Mouse (Mus musculus) MN1 (cell line): ENCODE results near the gene Prkg1.

Experiments used
- DNase-seq: peaks from one replicate; pipeline ENCODE4 v3.0.0-alpha.2; 2016; ENCODE audit warnings: low spot score

Gene Prkg1

DNA sequence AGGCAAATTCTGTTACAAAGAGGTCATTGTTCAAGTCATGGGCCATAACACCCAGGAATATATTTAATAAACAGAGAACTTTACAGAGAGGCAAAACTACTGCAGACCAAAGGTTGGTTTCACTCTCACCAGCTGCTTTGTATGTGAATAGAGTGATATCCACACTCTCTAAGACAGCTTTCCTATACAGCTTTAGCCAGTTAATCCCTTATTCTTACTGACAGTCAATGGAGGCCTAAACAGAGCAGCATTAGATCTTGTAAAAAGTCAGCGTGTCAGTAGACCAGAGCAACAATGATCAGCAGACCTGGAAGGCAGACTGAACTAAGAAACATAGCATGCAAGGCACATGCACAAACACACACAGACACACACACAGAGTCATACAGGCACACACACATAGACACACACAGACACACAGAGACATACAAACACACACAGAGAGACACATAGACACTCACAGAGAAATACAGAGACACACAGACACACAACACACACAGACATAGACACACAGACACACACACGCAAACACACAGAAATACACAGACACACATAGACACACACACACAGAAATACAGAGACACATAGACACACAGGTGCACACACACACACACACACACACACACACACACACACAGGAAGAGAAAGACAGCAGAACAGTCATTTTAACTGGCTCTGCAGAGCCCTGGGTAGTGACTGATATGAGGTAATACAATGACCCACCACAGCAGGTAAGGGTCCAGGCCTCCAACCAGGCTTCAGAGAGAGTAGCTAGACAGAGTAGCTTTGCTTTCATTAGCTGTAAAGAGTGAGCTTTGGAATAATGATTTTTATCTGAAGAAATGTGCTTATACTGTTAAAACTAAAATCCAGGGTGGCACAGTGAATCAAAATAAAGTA, 723.6 kb downstream of the Prkg1 start:
- no peak for DNase-seq

DNA sequence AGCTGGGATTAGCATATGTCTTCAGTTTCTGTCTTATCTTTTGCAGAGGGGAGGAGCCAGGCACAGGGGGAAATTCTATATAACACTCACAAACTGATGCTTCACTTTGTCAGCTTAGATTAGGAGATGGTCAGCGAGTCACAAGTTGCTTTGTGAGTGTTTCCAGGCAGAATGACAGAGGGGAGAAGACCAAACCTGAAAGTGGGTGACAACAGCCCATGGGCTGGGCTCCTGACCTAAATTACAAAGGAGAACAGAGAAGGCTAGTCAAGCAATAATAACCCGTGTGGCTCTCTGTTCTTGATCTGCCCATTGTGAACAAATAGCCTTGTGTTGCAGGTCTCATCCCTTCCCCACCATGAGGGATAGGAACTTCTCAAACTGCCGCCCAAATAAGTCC, 725.9 kb downstream of the Prkg1 start:
- no peak for DNase-seq

DNA sequence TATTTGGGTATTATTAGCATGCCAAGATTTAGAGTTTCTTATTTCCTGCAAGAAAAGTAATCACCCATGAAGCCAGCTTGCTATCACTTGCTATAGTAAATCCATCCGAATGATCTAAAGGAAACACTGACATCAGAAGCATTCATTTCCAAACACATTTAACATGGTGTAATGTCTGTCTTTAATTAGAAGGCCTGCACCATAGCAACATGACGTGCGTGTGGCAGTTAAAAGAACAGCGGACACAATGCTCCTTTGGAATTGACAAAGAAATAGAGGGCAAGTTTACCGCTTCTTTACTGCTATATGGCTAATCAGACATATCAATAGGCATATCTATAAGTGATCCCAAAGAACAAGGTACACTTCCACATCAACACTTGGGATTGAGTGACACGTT, 733.2 kb downstream of the Prkg1 start:
- no peak for DNase-seq

DNA sequence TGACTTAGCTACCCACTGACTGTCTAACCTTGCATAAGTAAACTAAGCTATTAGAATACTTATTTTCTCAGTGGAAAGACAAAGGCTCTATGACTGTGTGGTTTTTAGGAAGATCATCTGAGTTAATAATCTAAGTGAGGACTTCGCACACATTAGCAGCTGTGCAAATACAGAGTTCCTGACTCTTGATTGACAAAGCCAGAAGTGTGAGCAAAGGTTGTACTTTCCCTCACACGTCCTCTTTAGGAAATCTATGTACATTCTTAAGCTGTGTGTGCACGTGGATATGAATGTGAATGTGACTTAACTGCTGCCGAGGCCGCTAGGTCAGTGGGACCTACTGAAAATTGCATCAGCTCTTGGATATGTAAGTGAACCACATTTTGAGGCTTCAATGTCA, 738.0 kb downstream of the Prkg1 start:
- no peak for DNase-seq

GRCm38 (mm10) chr19:31011528-31012133, 753.2 kb downstream of the Prkg1 start:
- DNase-seq, result peak; percentile 30

GRCm38 (mm10) chr19:30998572-30998971, 766.3 kb downstream of the Prkg1 start:
- no peak for DNase-seq

DNA sequence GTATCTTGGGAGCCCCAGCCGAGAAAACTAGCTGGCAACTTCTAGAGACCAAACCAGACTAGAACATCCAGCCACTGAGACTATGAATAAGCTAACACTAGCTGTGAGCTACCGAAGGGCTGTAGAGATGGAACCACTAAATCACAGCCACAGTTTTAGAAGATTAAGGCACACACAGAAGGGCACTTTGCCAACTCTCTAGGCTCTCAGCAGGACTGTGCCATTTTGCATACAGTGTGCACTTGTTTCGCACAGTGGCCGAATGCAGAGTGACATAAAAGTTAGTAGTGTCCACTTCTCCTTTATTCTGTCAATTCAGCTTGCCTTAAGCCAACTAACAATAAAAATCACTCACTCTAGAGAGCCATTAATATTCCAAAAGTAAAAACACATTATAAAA, 774.4 kb downstream of the Prkg1 start:
- DNase-seq, result no peak

DNA sequence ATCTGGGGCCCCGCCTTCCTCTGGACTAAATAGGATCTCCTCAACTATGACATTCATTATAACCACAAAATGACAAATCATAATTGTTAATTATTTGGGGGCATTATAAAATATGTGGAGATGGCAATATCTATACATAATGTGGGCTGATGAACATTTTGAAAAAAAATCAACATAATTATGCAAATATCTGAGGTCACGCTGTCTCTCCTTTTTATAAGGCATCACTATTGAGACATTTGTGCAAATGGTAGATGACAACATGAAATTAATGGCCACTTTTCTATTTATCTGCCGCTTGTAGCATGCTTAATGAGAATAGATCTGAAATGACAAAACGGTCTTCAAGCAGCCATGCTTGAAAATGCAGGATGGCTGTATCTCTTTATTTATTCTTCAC, 782.4 kb downstream of the Prkg1 start:
- no peak for DNase-seq

DNA sequence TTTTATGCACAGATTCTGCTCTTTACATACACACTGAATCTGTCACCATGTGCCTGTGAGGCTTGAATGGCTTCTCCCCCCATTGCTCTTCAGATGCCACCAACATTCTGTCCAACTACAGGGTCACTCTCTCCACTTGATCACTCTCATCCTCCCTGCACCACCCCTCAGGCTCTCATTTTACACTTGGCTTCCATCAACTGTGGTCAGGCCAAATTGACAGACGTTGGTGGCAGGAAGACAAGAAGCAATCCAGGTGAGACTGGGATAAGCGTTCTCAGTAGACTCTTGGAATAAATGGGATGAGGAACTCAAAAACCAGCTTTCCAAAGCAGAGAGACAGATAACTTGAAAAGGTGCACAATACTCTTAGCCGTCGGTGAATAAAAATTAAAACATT, 786.7 kb downstream of the Prkg1 start:
- no peak for DNase-seq

DNA sequence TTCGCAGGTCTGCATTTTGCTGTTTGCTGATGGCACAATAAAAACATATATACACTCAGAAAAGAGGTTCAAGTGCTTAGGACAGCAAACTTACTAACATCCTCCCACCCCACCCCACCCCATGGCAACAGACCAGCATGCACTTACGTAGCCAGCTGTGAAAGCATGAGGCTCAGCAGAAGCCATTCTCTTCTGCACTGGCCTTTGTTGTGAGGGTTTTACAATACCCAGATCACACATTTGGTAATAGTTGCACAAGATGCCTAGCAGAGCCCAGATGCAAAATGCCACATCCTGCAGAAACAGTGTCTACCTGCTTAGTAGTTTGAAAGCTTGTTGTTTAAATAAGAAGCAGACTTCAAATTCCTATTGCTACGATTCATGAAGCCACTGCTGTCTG, 814.2 kb downstream of the Prkg1 start:
- DNase-seq, result no peak

DNA sequence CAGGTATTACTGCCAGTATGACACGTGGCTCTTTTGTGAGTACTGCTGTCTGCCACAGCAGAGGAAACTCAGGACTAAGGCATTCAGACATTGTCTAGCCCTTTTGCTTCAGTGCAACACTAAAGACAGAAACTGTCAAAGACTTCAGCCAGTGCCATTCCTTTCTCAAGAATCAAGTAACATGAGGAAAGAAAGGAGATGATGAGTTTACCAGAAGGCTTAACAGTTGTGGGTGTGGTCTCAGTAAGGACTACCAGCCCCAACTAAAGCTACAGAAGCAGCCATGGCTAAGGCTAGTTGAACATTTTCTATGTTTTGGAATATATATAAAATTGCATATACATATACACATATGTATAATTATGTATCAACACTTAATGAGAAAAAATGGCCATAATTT, 816.6 kb downstream of the Prkg1 start:
- no peak for DNase-seq

GRCm38 (mm10) chr19:30942369-30942992, 822.4 kb downstream of the Prkg1 start:
- no peak for DNase-seq

GRCm38 (mm10) chr19:30938058-30938457, 826.8 kb downstream of the Prkg1 start:
- no peak for DNase-seq

DNA sequence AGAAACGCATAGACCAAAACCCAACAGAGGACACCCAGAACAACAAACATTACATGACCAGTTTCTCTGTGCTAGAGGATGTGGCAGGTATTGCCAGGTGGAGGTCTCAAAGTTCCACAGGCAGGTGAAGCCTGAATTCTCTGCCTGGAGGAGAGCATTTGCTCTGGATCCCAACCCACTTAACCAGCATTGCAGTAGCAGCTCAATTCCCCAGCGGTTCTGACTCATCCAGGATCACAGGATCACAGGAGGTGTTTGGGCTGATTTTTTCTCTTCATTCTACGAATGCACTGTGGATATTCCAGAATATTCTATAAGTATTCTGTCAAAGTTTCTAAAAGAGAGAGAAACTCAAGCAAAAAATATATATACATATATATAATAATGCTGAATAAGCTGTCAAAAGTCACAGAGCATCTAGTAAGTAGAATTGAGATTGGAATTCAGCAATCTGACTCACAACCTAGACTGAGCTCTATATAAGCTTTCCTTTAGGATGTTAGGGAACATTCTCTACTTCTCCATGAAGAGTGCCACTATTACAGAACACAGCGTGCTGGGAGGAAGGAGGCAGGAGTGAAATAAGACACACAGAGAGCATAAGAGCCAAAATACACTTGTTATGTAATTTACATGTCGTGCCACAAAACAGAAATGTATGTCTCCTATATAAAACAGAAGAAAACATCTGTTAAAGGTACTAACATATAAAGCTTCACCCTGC, 833.2 kb downstream of the Prkg1 start:
- DNase-seq, result no peak

DNA sequence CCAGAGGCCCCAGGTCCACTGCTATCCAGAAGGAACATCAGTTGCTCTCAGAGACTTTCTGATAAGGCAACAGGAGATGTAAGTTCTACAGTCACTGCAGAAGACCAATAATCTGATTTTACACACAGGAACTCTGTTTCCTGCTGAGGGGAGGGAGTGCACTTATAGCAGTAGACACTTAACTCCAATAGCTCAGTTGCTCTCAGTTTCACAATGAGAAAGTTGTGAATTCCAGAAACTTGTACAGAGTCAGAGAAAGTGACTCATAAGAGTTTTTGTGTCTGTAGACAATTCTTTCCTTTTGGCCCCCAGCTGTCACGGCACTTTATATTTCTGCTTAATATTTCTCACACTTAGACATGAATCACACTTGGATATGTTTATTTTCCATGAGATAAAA, 840.8 kb downstream of the Prkg1 start:
- DNase-seq, result no peak

GRCm38 (mm10) chr19:30902290-30902689, 862.5 kb downstream of the Prkg1 start:
- no peak for DNase-seq

- DNase-seq, result no peak
Observed at GRCm38 (mm10) chr19:30901025-30901424, 863.8 kb downstream of the Prkg1 start.

DNA sequence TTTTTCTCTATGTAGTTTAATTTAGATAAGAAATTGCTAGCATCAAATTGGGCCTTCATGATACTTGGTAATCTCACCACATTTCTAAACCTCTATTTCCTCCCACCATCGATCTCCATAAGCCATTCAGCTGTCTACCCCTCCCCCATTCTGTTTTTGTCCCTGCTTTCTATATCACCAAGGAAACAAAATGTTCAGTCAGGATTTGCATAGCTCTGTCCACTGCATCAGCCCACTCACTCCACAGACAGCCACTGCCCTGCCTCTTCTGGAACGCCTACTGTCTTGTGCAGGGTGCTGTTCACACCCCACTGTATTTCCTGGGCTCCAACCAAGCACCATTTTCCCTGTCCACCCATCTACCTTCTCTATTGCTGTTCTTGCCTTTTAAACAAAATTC, 874.5 kb downstream of the Prkg1 start:
- DNase-seq, result no peak

DNA sequence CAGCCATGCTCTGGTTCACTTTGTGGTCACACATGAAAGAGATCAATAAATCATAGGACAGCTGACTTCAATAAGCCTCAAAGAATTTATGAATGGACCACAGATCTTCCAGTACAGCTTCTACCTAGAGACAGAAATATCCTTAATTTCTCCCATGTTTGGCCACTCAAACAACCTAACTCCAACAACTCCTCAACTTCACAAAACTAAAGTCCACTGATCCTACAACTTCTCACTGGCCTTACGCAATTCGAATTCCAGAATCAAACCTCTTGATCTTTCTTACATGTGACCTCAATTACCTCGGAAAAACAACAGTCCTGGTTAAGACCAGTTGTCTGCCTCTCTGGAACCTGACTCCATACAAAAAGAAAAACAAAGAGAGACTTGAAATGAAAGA, 875.0 kb downstream of the Prkg1 start:
- no peak for DNase-seq

DNA sequence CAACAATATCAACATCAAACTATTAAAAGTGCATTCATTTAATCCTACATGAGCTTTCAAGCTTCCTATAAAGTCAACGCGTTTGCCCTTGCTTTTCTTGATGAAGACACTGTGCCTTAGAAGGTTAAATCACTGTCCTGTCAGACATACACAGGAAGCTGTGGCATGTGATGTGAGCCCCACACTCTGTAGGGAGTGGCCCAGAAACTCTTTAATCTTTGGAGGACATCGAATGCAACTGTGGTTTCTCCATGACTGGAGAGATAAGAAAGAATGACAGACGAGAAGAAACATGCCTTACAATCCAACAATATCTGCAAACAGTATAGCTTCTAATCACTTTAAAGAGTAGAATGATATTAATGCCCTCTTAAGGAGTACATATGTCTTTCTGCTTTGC, 903.4 kb downstream of the Prkg1 start:
- no peak for DNase-seq

- no peak for DNase-seq
Observed at GRCm38 (mm10) chr19:30851023-30851422, 913.8 kb downstream of the Prkg1 start.

DNA sequence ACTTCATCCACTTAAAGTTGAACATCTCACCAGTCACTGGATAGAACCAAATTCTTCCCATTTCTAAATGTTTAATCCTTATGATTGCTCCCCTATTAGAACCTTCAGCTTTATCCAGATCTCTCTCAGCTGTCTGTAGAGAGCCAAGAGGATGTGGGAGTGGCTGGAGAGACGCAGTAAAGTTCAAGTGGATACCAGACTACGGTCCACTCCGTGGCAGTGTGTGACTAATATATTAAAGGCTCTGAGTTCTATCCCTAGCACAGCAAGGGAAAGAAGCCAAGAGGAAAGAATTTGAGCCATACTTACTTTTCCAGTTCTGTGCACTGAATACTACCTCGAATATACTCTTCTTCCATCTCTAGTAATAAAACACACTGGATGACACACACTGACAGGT, 919.9 kb downstream of the Prkg1 start:
- DNase-seq, result peak; percentile 10

DNA sequence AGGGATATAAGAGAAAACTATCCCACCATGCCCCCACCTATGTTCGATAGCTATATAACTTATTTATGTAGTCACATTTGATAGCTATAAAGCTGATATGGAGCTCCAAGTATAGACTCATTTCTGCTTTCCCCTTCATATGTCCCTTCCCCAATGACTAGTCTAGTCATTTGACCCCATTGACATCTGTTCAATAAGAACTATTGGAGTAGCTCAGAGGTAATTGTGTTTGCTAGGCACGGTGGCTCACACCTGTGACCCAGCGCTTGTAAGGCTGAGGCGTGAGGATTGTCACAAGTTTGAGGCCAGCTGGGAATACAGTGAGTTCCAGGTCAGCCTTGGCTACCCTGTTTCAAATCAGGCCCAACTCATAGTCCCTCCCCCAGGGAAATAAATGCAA, 921.2 kb downstream of the Prkg1 start:
- no peak for DNase-seq
